Mouse (Mus musculus) NIH3T3 (cell line): ENCODE results near the gene Fgd6.
A peak's percentile ranks its signal among the peaks of the same experiment; 100 is the strongest.

Source experiments
- DNase-seq: peaks from one replicate; pipeline ENCODE4 v3.0.0-alpha.2; 2012; ENCODE audit warnings: low read depth

The Fgd6 gene

DNA sequence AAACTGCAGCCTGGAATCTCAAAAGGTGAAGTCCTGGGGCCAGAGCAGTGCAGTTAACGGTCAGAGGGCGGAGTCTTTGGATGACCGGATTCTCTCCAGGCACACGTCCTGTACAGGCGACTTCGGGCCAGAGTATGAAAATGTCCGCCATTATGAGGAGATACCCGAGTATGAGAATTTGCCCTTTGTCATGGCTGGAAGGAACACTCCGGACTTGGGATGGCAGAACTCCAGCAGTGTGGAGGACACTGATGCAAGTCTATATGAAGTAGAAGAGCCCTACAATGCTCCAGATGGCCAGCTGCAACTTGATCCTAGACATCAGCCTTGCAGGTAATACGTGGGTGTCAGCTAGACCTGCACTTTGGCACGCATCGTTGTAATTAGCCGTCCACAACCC lies 9.5 kb downstream of the Fgd6 start:
- no peak for DNase-seq

- DNase-seq = no peak
Observed at GRCm38 (mm10) chr10:94047024-94047423, 11.2 kb downstream of the Fgd6 start.

GRCm38 (mm10) chr10:94047845-94048559 lies 12.2 kb downstream of the Fgd6 start:
- DNase-seq = peak; percentile 44

DNA sequence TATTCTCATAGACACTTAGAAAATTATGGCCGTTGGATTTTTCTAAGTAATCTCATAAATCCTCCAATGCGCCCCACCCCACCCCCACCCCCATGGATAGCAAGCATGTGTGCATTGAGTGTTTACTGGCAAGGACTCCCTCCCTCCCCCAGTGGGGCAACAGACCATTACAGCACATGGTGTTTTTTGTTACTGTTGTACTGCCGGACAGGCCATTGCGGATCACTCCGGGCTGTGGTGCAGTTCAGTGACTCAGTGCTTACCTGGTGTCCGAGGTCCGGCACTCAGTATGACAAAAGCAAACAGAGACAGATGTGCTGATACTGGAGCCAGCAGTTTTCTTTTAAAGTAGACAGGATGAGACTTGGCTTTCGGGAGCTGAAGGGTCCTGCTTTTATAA lies 13.3 kb downstream of the Fgd6 start:
- DNase-seq = no peak

- no peak for DNase-seq
Observed at GRCm38 (mm10) chr10:94050736-94051135, 14.9 kb downstream of the Fgd6 start.

DNA sequence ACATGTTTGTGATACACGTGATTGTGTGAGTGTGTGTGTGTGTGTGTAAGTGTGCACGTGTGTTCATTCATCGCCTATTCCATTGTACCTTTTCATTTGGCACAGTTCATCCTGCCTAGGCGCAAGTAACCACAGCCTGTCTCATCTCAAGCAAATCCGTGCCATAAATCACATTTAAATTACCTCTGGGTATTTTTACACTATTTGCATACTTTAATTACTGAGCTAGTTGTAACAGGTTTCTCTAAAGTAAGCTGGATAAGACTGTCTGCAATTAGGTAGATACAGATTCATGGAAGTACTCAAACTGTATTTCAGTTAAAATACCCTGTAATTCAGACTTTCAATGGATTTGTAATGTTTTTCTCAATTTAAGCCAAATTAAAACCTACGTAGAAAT lies 20.7 kb downstream of the Fgd6 start:
- no peak for DNase-seq

- no peak for DNase-seq
Observed at GRCm38 (mm10) chr10:94059618-94060055, 23.8 kb downstream of the Fgd6 start.

DNA sequence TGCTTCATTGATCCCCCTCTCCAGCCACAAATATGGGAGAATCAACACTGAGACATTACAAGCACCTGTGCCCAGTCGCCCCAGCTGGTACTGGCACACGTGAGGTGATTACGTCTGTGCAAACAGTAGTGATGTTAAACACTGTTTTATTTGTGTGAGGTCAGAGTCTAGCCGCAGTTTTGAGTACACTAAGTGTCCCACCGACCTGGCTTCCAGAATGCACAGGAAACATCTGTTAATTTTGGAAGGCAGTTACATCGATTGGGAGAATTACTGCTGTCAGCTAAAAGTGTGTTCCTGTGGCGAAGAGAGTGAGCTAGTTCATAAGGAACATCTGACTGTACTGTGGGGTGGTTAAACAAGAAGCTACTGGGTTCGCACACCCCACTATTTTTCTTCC lies 24.4 kb downstream of the Fgd6 start:
- DNase-seq = no peak

DNA sequence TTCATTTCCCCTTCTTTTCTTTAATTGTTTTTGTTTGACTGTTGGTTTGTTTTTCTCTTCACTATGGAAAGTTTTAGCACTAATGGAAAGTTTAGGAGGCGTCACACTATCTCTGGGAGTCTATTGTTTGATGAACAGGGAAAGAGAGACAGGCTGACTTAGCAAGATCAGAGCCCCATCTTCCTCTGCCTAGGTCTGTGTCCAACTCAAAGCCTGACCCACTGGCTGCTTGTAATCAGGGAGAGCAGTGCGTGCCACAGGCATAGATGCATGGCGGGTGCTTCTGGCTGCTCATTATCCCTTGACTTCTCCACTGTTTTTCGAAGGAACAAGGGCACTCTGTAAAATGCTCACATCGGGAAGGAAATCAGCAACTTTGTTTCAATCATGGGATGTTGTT lies 26.6 kb downstream of the Fgd6 start:
- DNase-seq = no peak

DNA sequence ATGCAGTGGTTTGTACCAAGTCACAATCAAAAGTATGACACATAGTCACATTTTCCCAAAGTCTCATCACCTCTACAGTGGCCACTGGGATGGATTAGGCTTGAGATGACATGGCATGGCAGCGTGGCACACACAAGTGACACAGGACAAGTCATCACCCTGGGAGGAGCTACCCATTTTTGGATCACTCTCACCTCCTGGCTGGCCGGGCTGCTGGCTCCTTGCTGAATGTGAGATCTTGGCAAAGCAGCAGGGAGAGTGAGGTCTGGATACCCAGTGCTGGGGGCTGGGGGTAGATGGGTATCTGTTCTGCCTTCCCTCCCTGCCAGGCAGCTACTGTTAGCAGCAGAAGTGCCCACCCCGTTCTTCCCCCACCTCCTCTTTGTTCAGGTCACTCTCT lies 31.1 kb downstream of the Fgd6 start:
- no peak for DNase-seq

- DNase-seq = no peak
Observed at GRCm38 (mm10) chr10:94068701-94069100, 32.9 kb downstream of the Fgd6 start.

GRCm38 (mm10) chr10:94071641-94072040 lies 35.8 kb downstream of the Fgd6 start:
- no peak for DNase-seq

- peak; percentile 20 for DNase-seq
Observed at GRCm38 (mm10) chr10:94072261-94072915, 36.6 kb downstream of the Fgd6 start.

DNA sequence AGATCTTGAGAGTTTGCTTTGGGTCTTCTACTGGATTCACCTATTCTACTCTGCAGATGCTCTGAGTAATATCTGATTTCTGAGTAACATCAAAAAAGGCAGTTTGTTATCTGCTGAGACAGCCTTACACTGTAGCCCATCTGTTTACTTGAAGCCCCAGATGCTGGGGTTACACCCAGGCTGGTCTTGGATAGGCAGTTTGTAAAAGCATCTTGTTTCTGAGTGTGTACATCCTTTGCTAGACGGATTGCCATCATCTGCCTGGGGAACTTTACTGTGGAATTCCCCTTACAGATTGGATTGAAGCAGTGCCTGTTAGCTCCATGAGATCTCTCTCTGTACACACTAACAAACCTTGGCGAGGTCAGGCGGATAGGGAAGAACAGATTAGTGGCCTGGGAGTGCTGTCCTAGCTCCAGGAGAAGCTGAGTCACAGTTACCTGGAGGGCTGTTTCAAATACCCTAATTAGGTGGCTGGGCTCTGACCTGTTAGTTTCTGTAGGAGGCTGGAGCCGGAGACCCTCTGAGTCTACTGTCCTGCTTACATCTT lies 37.2 kb downstream of the Fgd6 start:
- DNase-seq = peak; percentile 31

GRCm38 (mm10) chr10:94076966-94077825 lies 41.4 kb downstream of the Fgd6 start:
- no peak for DNase-seq

DNA sequence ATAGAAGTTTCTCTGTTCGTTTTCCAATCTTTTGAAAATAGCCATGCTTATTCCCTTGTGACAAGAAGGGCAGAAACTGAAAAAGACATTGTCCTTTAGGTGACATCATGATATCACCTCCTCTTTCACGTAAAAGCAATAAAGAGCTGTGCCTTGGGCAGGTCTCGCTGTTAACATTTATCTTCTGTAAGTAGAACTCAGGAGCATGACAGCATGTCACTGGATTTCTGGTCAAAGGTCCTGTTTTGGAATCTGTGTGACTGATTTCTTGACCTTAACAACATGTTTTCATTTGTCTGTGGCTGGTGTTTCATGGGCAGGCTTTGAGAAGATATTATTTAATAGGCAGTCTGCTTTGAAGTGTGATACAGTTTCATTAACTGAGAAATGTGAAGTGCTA lies 44.9 kb downstream of the Fgd6 start:
- DNase-seq = no peak

- no peak for DNase-seq
Observed at GRCm38 (mm10) chr10:94082040-94082734, 46.4 kb downstream of the Fgd6 start.

DNA sequence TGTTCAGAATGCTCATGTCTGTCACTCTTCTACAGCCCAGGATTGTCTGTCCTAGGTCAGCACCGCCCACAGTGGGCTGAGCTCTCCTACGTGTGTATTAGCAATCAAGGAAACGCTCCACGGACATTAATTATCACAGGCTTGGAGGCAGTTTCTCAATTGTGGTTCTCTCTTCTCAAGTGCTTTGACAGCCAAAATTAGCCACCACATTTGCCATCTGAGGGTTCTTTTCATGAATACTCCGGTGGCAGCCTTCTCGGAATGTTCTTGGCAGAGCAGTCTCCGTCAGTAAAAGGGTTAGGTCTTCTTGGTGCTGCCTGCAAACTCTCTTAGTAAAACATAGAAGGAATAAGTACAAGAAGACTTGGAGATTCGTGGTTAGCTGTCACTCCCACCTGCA lies 50.5 kb downstream of the Fgd6 start:
- DNase-seq = no peak

GRCm38 (mm10) chr10:94087367-94088077 lies 51.7 kb downstream of the Fgd6 start:
- peak; percentile 55 for DNase-seq

DNA sequence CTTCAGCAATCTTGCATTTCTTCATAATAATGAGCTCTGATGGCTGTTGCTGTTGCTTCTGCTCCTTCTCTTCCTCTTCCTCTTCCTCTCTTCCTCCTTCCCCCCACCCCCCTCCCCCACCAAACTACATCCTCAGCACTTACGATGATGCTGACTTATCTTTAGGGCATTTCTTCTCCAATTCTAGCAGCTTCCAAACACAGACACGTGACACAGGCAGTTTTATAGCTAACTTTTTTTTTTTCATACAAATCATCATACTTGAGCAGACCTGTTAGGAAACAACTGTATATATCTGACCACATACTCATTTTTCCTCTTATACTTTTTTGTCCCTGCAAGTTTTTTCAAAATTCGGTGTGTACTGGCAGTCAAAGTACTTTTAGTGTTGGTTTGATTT lies 54.2 kb downstream of the Fgd6 start:
- DNase-seq = no peak

GRCm38 (mm10) chr10:94093534-94093933 lies 57.7 kb downstream of the Fgd6 start:
- no peak for DNase-seq
